Mouse (Mus musculus) liver, embryonic 14.5 days (tissue): ENCODE results near the gene Ltbp3.

Experiments
- CTCF ChIP-seq: IDR thresholded peaks from 2 replicates; pipeline ENCODE4 v1.5.1; 2016; ENCODE audit warnings: antibody characterized with exemption, low read depth, control low read depth
- EP300 ChIP-seq: IDR thresholded peaks from 2 replicates; pipeline ENCODE4 v1.6.1; 2016; ENCODE audit warnings: antibody characterized with exemption, low read depth

GRCm38 (mm10) chr19:5745756-5746710 is 5.3 kb downstream of the Ltbp3 start:
- TF ChIP-seq EP300 (no peak), CTCF (no peak)
